Mouse (Mus musculus) ovary, postnatal 36 days (tissue): ENCODE data around the gene Napa.

Source experiments
- DNase-seq: peaks from one replicate; pipeline ENCODE4 v3.0.0; 2022; ENCODE audit warnings: low spot score, mixed read lengths

Napa gene

GRCm38 (mm10) chr7:16132926-16133325 is 34.7 kb downstream of the Napa start:
- no peak for DNase-seq

GRCm38 (mm10) chr7:16133691-16134090 is 35.4 kb downstream of the Napa start:
- no peak for DNase-seq

GRCm38 (mm10) chr7:16134951-16135392 is 36.7 kb downstream of the Napa start:
- DNase-seq = no peak

GRCm38 (mm10) chr7:16146489-16147410 is 48.5 kb downstream of the Napa start:
- no peak for DNase-seq

GRCm38 (mm10) chr7:16147643-16148042 is 49.4 kb downstream of the Napa start:
- DNase-seq = peak; percentile 68

- no peak for DNase-seq
Measured at GRCm38 (mm10) chr7:16149241-16149640, 51.0 kb downstream of the Napa start.

GRCm38 (mm10) chr7:16150191-16151145 is 52.2 kb downstream of the Napa start:
- no peak for DNase-seq

- no peak for DNase-seq
Measured at GRCm38 (mm10) chr7:16153522-16153921, 55.3 kb downstream of the Napa start.

- DNase-seq = peak; percentile 24
Measured at GRCm38 (mm10) chr7:16155132-16155872, 57.0 kb downstream of the Napa start.

- DNase-seq = no peak
Measured at GRCm38 (mm10) chr7:16156105-16156714, 58.0 kb downstream of the Napa start.

- DNase-seq = no peak
Measured at GRCm38 (mm10) chr7:16158735-16159134, 60.5 kb downstream of the Napa start.

GRCm38 (mm10) chr7:16160702-16161101 is 62.4 kb downstream of the Napa start:
- DNase-seq = no peak

- DNase-seq = no peak
Measured at GRCm38 (mm10) chr7:16161302-16161701, 63.0 kb downstream of the Napa start.

- no peak for DNase-seq
Measured at GRCm38 (mm10) chr7:16162036-16162435, 63.8 kb downstream of the Napa start.
